Mouse (Mus musculus) stomach, postnatal 0 days (tissue): ENCODE data around the gene Dctn2. TPM values are rescaled to one million over a fixed set of nuclear protein-coding genes. Genes with fewer than 3 reads are reported as not detected.

Source experiments
- ATAC-seq: fragments of 200-750 bp; cut with Nextera tagmentation; 2 replicates; pipeline ENCODE4 v1.8.0; 2017; ENCODE audit not compliant: low FRiP score, low TSS enrichment
- DNase-seq: peaks from one replicate; pipeline ENCODE4 v3.0.0-alpha.2; 2016; ENCODE audit warnings: low spot score
- H3K27ac ChIP-seq: fragments of 300-500 bp; sonication (generic); replicated peaks from 2 replicates; pipeline ENCODE4 v1.5.1; 2014; ENCODE audit warnings: mild to moderate bottlenecking, control low read depth
- H3K27me3 ChIP-seq: fragments of 300-500 bp; sonication (generic); 2 replicates; pipeline ENCODE4 v1.6.1; 2014; ENCODE audit warnings: low read length; ENCODE audit not compliant: control insufficient read depth, insufficient read depth
- H3K36me3 ChIP-seq: fragments of 300-500 bp; sonication (generic); 2 replicates; pipeline ENCODE4 v1.6.1; 2014; ENCODE audit warnings: low read length, mixed read lengths; ENCODE audit not compliant: control insufficient read depth, insufficient read depth
- H3K4me1 ChIP-seq: fragments of 300-500 bp; sonication (generic); replicated peaks from 2 replicates; pipeline ENCODE4 v1.6.1; 2014; ENCODE audit warnings: antibody characterized with exemption; ENCODE audit not compliant: control insufficient read depth, insufficient read depth
- H3K4me2 ChIP-seq: fragments of 300-500 bp; sonication (generic); replicated peaks from 2 replicates; pipeline ENCODE4 v1.6.1; 2014; ENCODE audit warnings: low read depth, mild to moderate bottlenecking, control low read depth, moderate library complexity
- H3K4me3 ChIP-seq: fragments of 300-500 bp; sonication (generic); 2 replicates; pipeline ENCODE4 v1.5.1; 2014; ENCODE audit warnings: low read depth, low read length, control low read depth
- H3K9ac ChIP-seq: fragments of 300-500 bp; sonication (generic); 2 replicates; pipeline ENCODE4 v1.6.1; 2014; ENCODE audit warnings: mild to moderate bottlenecking, low read length, control low read depth, mixed read lengths
- H3K9me3 ChIP-seq: fragments of 300-500 bp; sonication (generic); 2 replicates; pipeline ENCODE4 v1.6.1; 2016; ENCODE audit warnings: low read length; ENCODE audit not compliant: control insufficient read depth
- CTCF ChIP-seq: IDR thresholded peaks from 2 replicates; pipeline ENCODE4 v1.5.1; 2016; ENCODE audit warnings: antibody characterized with exemption, low read depth, mild to moderate bottlenecking, moderate library complexity
- EP300 ChIP-seq: optimal IDR thresholded peaks from 2 replicates; pipeline ENCODE3; 2016; ENCODE audit warnings: antibody characterized with exemption
- WGBS: fragments of 180-500 bp; shearing (Covaris S2); extraction: QIAGEN DNeasy Blood & Tissue Kit; methylation state at CpG from one replicate; pipeline ENCODE4 v1.1.7; 2014; 5-methylcytosine and 5-hydroxymethylcytosine counted together
- polyA plus RNA-seq: library from polyadenylated mRNA; unstranded; fragments of >200 nt; fragmentation: Nextera tagmentation; extraction: Ambion mirVana; gene quantifications from 2 replicates; pipeline ENCODE4 v1.2.1, GENCODE M21; 2015

Gene Dctn2
- polyA plus RNA-seq, 1 experiment from 2014 or later = 134 TPM

DNA sequence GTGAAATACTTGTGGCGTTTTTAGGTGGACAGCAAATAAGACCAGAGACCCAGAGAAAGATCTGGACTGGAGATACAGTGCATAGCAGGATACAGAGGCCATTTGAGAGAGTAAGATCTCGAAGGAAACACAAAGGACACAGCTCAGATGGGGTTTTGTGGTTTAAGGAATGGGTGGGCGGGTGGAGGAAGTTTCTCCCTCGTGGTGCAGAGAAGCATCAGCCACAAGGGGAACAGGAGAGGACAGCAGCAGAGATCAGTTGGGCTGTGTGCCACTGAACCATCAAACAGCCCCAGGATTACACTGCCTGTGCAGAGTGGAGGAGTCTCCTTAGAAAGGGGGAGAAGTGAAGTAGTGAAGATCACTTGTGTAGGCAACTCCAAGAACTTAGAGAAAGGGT lies 51.8 kb downstream of the Dctn2 start:
- Histone ChIP-seq H3K36me3 (no peaks in the 10 kb centered on the region), H3K27me3 (no peaks in the 10 kb centered on the region), H3K9ac (no peak overlapping the region), H3K4me1 (no peaks in the 10 kb centered on the region), H3K4me3 (no peak overlapping the region), H3K4me2 (no peak overlapping the region), H3K9me3 (no peaks in the 10 kb centered on the region), H3K27ac (no peak overlapping the region)
- ATAC-seq (no peak), DNase-seq (no peak)
- no peak for TF ChIP-seq EP300
- TF ChIP-seq CTCF = no peak
- 38% methylated on average over 4 of the region's 4 CpGs for WGBS

DNA sequence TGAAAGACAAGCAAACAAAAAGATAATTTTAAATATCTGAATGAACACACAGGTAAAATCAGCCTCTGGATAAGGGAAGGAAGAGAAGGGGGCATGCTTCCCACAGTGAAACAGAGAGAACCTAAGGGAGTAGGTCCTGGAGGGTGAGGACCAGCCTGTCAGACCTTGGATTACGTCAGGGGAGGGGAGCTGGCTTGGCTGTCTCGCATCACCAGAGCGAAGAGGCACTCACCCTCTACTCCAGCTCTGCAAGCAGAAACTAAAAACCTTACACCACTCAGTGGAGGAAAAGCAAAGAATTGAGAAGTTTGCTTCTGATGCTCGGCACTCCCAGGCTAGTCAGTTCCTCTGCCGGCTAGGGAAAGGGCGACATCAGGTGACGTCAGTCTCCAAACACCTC lies 53.8 kb downstream of the Dctn2 start:
- Histone ChIP-seq H3K4me2 (no peak overlapping the region), H3K9ac (no peak overlapping the region), H3K9me3 (no peaks in the 10 kb centered on the region), H3K27ac (no peak overlapping the region), H3K36me3 (no peaks in the 10 kb centered on the region), H3K27me3 (no peaks in the 10 kb centered on the region), H3K4me1 (no peaks in the 10 kb centered on the region), H3K4me3 (no peak overlapping the region)
- TF ChIP-seq CTCF (no peak), EP300 (no peak)
- 69% methylated on average over 7 of the region's 7 CpGs for WGBS
- ATAC-seq (no peak), DNase-seq (no peak)

DNA sequence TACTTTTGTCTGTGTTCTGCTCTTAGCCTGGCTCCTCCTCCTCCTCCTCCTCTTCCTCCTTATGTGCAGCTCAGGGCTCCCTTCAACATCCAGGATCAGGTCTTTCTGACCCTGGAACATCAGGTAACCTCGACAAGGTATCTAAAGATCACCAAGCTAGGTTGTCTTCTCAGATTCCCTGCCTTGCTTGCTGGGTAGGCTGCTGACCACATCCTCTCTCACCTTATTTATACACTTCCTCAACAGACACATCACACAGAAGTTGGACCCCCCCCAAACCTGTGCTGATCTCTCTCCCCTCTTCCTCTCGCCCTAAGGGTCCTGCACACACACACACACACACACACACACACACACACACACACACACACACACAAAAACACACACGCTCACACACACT lies 55.5 kb downstream of the Dctn2 start, which contains the start of gene Arhgap9:
Gene Arhgap9, plus strand, starts transcription at position 344 of the 400 bp plus-strand sequence.
- WGBS = 76% methylated on average over 3 of the region's 3 CpGs
- H3K4me3 ChIP-seq = no peak within 1 kb of the TSS
- no peak for ATAC-seq
- DNase-seq = no peak
- H3K9ac ChIP-seq = no peak within 1 kb of the TSS
- no peaks in the 10 kb centered on the region for H3K9me3 ChIP-seq
- H3K4me1 ChIP-seq = peaks cover 7% of the 10 kb centered on the region; the same call in 1 of the 2 replicates
- H3K27ac ChIP-seq = no peak within 1 kb of the TSS
- TF ChIP-seq EP300 (no peak), CTCF (no peak)
- no peaks in the 10 kb centered on the region for H3K36me3 ChIP-seq
- no peaks in the 10 kb centered on the region for H3K27me3 ChIP-seq
- no peak within 1 kb of the TSS for H3K4me2 ChIP-seq

DNA sequence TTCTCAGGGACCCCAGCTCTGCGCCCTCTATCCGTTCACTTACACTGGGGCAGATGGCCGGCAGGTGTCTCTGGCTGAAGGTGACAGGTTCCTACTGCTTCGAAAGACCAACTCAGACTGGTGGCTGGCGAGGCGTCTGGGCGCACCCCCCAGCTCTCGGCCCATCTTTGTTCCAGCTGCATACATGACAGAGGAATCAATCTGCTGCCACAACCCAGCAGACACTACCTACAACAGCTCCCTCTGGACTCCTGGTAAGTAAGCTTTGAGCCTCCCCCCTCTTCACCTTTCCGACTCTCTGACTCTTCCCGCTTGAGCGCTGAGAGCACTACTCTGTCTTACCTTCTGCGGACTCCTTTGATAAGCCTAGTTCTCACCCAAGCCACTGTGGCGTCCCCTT lies 56.0 kb downstream of the Dctn2 start:
- ATAC-seq (no peak), DNase-seq (no peak)
- Histone ChIP-seq H3K4me1 (peaks cover 10% of the 10 kb centered on the region; the same call in 1 of the 2 replicates), H3K4me2 (no peak overlapping the region), H3K9ac (no peak overlapping the region), H3K9me3 (no peaks in the 10 kb centered on the region), H3K27ac (no peak overlapping the region), H3K36me3 (no peaks in the 10 kb centered on the region), H3K4me3 (no peak overlapping the region), H3K27me3 (no peaks in the 10 kb centered on the region)
- no peak for TF ChIP-seq EP300
- TF ChIP-seq CTCF = no peak
- WGBS = 59% methylated on average over 13 of the region's 13 CpGs

DNA sequence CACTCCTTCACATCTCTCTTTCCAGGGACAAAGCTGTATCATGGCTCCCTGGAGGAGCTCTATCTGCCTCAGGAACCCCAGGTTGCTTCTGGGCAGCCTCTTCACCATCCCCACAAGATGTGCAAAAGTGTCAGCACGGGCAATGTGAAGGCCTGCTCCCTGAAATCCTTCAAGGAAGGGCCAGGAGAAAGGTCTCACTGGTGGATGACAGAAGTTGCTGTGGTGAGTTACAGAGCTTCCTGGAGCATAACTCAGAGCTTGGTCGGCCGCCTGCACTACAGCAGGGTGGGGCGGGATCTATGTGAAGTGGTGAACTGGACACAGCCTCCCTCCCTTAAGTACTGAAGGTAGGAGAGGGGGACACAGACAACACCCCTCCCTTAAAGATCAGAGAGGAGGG lies 56.5 kb downstream of the Dctn2 start:
- Histone ChIP-seq H3K36me3 (no peaks in the 10 kb centered on the region), H3K4me1 (peaks cover 10% of the 10 kb centered on the region; the same call in 1 of the 2 replicates), H3K27me3 (no peaks in the 10 kb centered on the region), H3K4me2 (no peak overlapping the region), H3K9me3 (no peaks in the 10 kb centered on the region), H3K4me3 (no peak overlapping the region), H3K9ac (no peak overlapping the region), H3K27ac (no peak overlapping the region)
- 61% methylated on average over 4 of the region's 4 CpGs for WGBS
- ATAC-seq (no peak), DNase-seq (no peak)
- no peak for TF ChIP-seq EP300
- no peak for TF ChIP-seq CTCF

DNA sequence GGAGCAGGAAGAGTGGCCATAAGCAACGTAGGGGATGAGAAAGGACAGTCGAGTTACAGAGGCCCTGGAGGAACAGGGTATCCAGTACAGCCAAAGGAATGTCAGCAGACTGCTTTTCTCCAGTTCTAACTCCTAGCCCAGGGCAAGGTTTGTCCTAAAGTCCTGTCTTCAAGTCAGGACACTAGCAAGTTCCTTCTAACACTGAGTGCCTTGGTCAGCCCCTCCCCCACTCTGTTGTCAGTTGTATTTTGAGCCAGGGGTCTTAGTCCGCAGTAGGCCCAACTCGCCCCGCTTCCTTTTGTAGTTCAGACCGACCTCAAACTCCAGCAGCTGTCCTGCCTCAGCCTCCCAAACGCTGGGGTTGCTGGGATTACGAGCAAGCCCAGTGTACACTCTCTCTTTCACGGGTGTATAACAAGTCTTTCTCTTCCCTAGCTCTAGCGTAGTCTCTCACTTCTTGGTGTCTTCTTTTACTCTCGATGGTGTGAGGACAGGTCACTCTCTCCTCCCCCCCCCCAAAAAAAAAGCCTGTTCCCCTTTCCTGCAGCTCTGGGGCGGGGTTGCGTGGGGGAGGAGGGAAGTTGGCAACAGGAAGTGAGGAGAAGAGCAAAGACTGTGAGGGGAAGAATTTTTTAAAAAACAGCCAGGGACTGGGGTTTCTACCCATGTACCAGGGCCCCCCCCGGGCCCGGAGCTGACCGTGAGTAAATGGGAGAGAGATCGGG lies 57.1 kb downstream of the Dctn2 start:
- Histone ChIP-seq H3K9ac (no peak overlapping the region), H3K4me2 (no peak overlapping the region), H3K4me3 (no peak overlapping the region), H3K4me1 (peaks cover 10% of the 10 kb centered on the region; the same call in 1 of the 2 replicates), H3K27me3 (no peaks in the 10 kb centered on the region), H3K36me3 (no peaks in the 10 kb centered on the region), H3K9me3 (no peaks in the 10 kb centered on the region), H3K27ac (no peak overlapping the region)
- DNase-seq = no peak
- ATAC-seq = no peak
- 67% methylated on average over 15 of the region's 17 CpGs for WGBS
- TF ChIP-seq CTCF (no peak), EP300 (no peak)
